Mouse (Mus musculus): Measurements from ENCODE around the gene Cdk12. TPM values are rescaled to one million over a fixed set of nuclear protein-coding genes. Genes with fewer than 3 reads are reported as not detected.
"Not testable (repeated sequence)": the region's sequence is repeated elsewhere in the genome, so short reads cannot be mapped to it uniquely, and the experiment has no call there.

Gene Cdk12
- 17.9 and 20.0 TPM in 2 replicates for polyA plus RNA-seq (2016; fragmentation: Nextera tagmentation; extraction: Ambion mirVana)

DNA sequence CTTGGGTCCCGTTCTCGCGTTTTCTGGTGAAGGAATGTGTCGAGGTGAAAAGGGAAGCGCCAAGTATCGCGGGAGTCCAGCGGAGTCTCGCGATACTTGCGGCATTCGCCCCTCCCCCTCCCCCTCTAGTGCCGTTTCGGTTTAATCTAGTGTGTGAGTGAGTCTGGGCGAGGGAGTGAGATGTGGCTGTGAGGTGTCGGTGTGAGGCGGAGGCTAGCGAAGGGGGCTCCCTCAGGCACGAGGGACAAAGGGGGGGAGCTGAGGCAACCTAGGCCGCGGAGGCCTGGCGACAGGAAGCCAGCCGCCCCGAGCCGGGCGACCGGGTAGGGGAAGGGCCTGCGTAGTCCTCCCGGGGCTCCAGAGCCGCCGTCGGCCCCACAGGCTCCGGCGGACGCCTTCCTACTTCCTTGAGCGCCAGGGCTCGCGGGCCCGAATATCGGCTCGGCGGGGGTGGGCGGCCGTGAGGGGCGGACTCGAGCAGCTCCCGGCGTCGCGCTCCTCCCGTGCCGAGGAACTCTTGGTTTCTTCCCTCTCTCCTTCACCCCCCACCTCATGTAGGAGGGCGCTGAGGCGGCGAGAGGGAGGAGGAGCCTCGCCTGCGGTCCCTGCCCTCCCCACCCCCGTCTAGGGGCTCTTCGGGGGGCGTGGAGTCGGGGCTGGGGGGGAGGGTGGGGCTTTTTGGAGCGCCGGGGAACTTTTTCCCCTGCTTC lies at the start of gene Cdk12:
Cdk12 (plus strand) TSS at position 419 of the 710 bp plus-strand sequence.
- peak; percentile 95 for ATAC-seq (ENCODE audit: low FRiP score)
- H3K4me2 ChIP-seq, result peak within 1 kb of the TSS; percentile 93
- peaks cover 8% of the 10 kb centered on the region for H3K27me3 ChIP-seq
- H3K27ac ChIP-seq, result peak within 1 kb of the TSS; percentile 100
- WGBS, result under 1% methylated on average over 59 of the region's 63 CpGs
- H3K36me3 ChIP-seq (replicated peaks), result no peaks in the 10 kb centered on the region
- no peaks in the 10 kb centered on the region for H3K9me3 ChIP-seq
- peaks cover 17% of the 10 kb centered on the region for H3K4me1 ChIP-seq
- peak within 1 kb of the TSS; percentile 97 for H3K9ac ChIP-seq
- peak within 1 kb of the TSS; percentile 90 for H3K4me3 ChIP-seq (replicated peaks)

DNA sequence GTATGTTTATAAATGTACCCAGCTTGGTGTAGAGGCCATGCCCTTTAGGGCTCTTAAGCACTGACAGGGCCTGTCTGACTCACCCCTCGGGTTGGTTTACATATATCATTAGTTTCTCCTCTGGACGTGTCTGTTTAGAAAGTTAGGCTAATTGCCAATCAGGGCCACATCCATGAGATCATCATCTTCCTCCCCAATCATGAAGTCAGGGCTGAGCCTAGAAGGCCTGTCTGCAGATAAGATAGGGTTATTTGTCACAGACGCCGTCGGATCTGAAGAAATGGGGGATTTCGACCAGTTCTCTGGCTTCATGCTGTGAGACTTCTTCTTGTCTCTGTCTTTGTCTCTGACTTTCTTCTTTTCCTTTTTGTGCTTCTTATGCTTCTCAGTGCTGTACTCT lies 47.8 kb upstream of the Cdk12 start:
- Histone ChIP-seq H3K9ac (no peak overlapping the region), H3K27ac (no peak overlapping the region), H3K4me3 (replicated peaks) (no peak overlapping the region), H3K4me2 (no peak overlapping the region), H3K27me3 (no peaks in the 10 kb centered on the region), H3K36me3 (replicated peaks) (peaks cover 53% of the 10 kb centered on the region), H3K4me1 (no peaks in the 10 kb centered on the region), H3K9me3 (no peaks in the 10 kb centered on the region)
- WGBS, result 91% methylated on average over 6 of the region's 6 CpGs
- no peak for ATAC-seq (ENCODE audit: low FRiP score)

DNA sequence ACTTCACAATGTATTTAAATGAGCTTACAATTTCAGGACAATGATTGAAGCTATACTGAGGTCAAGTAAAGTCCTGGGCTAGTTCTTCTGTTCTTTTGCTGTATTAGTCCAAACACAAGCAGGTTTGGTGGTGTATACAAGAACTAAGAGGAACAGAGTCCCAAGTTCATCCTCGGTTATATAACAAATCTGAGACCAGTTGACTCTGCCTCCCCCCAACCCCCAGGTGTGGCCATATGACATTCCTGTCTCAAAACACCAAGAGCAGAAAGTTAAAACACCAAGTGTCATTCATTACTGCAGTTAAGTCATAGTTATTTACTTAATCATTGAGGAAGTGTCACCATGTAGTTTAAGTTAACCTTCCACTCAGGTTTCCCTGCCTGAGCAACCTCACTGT lies 34.5 kb upstream of the Cdk12 start:
- Histone ChIP-seq H3K9me3 (no peaks in the 10 kb centered on the region), H3K27me3 (no peaks in the 10 kb centered on the region), H3K27ac (no peak overlapping the region), H3K36me3 (replicated peaks) (peaks cover 79% of the 10 kb centered on the region), H3K9ac (no peak overlapping the region), H3K4me1 (no peaks in the 10 kb centered on the region), H3K4me3 (replicated peaks) (no peak overlapping the region), H3K4me2 (no peak overlapping the region)
- no peak for ATAC-seq (ENCODE audit: low FRiP score)
- 91% methylated on average over 1 of the region's 1 CpGs for WGBS

DNA sequence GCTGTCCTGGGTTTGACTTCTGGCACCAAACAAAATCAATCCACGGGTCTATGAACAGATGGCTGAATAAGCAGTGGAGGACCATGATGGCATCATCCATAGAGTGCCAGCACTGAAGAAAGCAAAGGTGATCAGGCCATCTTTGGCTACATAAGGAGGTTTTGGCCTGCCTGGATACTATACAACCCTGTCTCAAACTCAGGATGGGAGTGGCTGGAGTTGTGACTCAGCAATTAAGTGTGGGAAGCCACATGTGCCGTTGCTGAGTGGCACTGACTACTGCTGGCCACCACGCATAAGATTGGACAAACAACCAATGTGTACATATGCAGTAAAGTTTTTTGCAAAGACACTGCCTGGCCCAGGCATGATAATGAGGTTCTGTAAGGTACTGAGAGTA lies 20.7 kb upstream of the Cdk12 start:
- not testable (repeated sequence) for H3K4me3 ChIP-seq (replicated peaks); H3K27me3 ChIP-seq; H3K9ac ChIP-seq; H3K9me3 ChIP-seq; H3K4me2 ChIP-seq; H3K27ac ChIP-seq; ATAC-seq (ENCODE audit: low FRiP score); H3K4me1 ChIP-seq
- H3K36me3 ChIP-seq (replicated peaks), result peaks cover 84% of the 10 kb centered on the region
- WGBS, result 94% methylated on average over 3 of the region's 3 CpGs

- Histone ChIP-seq H3K27ac (no peak overlapping the region), H3K36me3 (replicated peaks) (peaks cover 64% of the 10 kb centered on the region), H3K9ac (no peak overlapping the region), H3K4me2 (no peak overlapping the region), H3K4me3 (replicated peaks) (no peak overlapping the region), H3K9me3 (no peaks in the 10 kb centered on the region), H3K4me1 (peaks cover 9% of the 10 kb centered on the region), H3K27me3 (no peaks in the 10 kb centered on the region)
- 92% methylated on average over 9 of the region's 9 CpGs for WGBS
- no peak for ATAC-seq (ENCODE audit: low FRiP score)
Observed at GRCm38 (mm10) chr11:98187640-98188395, 15.0 kb upstream of the Cdk12 start.

DNA sequence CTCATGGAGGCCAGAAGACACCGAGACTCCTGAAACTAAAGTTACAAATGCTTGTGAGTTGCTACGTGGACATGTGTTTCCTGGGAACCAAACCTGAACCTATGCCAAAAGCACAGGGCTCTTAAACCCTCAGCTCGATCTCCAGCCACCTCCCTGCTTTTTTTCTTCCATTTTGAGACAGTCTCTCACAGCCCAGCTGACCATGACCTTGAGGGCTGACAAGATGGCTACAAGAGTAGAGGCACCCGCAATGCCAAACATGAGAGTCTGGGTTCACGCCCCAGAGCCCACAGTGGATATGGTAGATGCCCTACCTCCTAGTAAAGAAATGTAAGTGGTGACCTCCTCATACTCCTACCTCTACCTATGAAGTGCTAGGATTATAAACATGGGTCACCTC lies 12.0 kb upstream of the Cdk12 start:
- H3K4me2 ChIP-seq, result no peak overlapping the region
- H3K27ac ChIP-seq, result no peak overlapping the region
- H3K36me3 ChIP-seq (replicated peaks), result peaks cover 37% of the 10 kb centered on the region
- no peak for ATAC-seq (ENCODE audit: low FRiP score)
- no peak overlapping the region for H3K9ac ChIP-seq
- peaks cover 14% of the 10 kb centered on the region for H3K4me1 ChIP-seq
- H3K27me3 ChIP-seq, result no peaks in the 10 kb centered on the region
- no peak overlapping the region for H3K4me3 ChIP-seq (replicated peaks)
- no peaks in the 10 kb centered on the region for H3K9me3 ChIP-seq
- 96% methylated on average over 5 of the region's 5 CpGs for WGBS

DNA sequence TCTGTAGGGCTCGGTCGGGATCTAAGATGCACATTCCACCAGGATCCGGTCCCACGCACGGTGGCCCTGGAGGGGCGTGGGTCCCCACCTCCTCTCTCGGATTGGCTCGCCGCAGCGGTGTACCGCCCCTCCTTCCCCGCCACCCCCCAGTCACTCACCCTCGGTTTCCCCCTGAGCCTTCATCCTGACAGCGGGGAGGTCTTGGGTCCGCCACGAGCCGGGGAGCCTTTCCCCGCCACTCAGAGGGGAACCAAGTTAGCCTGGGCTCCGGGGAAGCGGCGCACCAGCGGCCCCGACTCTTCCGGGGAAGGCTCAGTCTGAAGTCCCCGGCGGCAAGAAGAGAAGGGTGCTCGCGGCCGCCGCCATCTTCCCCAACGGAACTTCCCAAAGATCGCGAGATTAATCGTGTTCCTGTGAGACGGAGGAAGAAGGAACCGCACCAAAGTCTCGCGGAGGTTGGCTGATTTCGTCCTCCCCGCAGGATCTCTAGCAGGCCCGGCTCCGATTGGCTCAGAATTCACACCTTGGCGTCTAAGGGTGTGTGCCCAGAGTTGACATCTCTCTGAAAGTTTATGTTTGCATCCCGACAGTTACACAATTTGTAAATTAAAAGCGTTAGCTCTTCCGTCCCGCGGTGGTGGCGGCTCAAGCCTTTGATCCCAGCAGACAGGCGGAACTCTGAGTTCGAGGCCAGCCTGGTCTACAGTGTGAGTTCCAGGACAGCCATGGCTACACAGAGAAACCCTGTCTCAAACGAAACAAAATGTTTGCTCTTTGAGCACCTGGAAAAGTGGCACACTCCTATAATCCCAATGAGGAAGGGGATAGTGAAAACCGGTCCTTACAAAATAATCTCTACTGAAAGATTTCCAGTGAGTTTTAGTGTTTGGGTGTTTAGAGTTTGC lies 9.7 kb upstream of the Cdk12 start, which contains the start of gene Med1:
Med1 (minus strand) TSS at position 393 of the 905 bp plus-strand sequence.
- H3K9me3 ChIP-seq, result no peaks in the 10 kb centered on the region
- peak within 1 kb of the TSS; percentile 93 for H3K27ac ChIP-seq
- ATAC-seq (ENCODE audit: low FRiP score), result peak; percentile 95
- H3K27me3 ChIP-seq, result peaks cover 2% of the 10 kb centered on the region; the same call in 1 of the 2 replicates
- peaks cover 17% of the 10 kb centered on the region for H3K36me3 ChIP-seq (replicated peaks)
- peaks cover 14% of the 10 kb centered on the region for H3K4me1 ChIP-seq
- H3K4me3 ChIP-seq (replicated peaks), result peak within 1 kb of the TSS; percentile 82
- H3K9ac ChIP-seq, result peak within 1 kb of the TSS; percentile 80
- peak within 1 kb of the TSS; percentile 72 for H3K4me2 ChIP-seq
- WGBS, result under 1% methylated on average over 51 of the region's 53 CpGs

GRCm38 (mm10) chr11:98201791-98202640 lies 843 bp upstream of the Cdk12 start:
- Histone ChIP-seq H3K36me3 (replicated peaks) (no peaks in the 10 kb centered on the region), H3K4me2 (peak overlapping the region; percentile 77), H3K4me1 (peaks cover 14% of the 10 kb centered on the region), H3K9me3 (no peaks in the 10 kb centered on the region), H3K4me3 (replicated peaks) (peak overlapping the region; percentile 90), H3K27me3 (peaks cover 8% of the 10 kb centered on the region), H3K9ac (peak overlapping the region; percentile 97), H3K27ac (peak overlapping the region; percentile 100)
- WGBS, result 3% methylated on average over 27 of the region's 27 CpGs
- peak; percentile 4; the same call in 1 of the 2 replicates for ATAC-seq (ENCODE audit: low FRiP score)

GRCm38 (mm10) chr11:98203351-98203911 lies 572 bp downstream of the Cdk12 start:
- Histone ChIP-seq H3K4me3 (replicated peaks) (peak overlapping the region; percentile 90), H3K9ac (peak overlapping the region; percentile 97), H3K27ac (peak overlapping the region; percentile 100), H3K36me3 (replicated peaks) (peaks cover 6% of the 10 kb centered on the region; the same call in 1 of the 2 replicates), H3K4me2 (peak overlapping the region; percentile 93), H3K4me1 (peaks cover 20% of the 10 kb centered on the region), H3K9me3 (no peaks in the 10 kb centered on the region), H3K27me3 (peaks cover 4% of the 10 kb centered on the region; the same call in 1 of the 2 replicates)
- peak; percentile 47 for ATAC-seq (ENCODE audit: low FRiP score)
- 0% methylated on average over 37 of the region's 37 CpGs for WGBS

GRCm38 (mm10) chr11:98203931-98204421 lies 1.1 kb downstream of the Cdk12 start:
- WGBS, result under 1% methylated on average over 16 of the region's 16 CpGs
- ATAC-seq (ENCODE audit: low FRiP score), result no peak

GRCm38 (mm10) chr11:98205463-98205862 lies 2.6 kb downstream of the Cdk12 start:
- Histone ChIP-seq H3K4me1 (peaks cover 20% of the 10 kb centered on the region), H3K9me3 (no peaks in the 10 kb centered on the region), H3K4me2 (peak overlapping the region; percentile 44), H3K9ac (no peak overlapping the region), H3K27ac (no peak overlapping the region), H3K36me3 (replicated peaks) (peaks cover 25% of the 10 kb centered on the region), H3K4me3 (replicated peaks) (peak overlapping the region; percentile 19; the same call in 1 of the 2 replicates), H3K27me3 (no peaks in the 10 kb centered on the region)
- ATAC-seq (ENCODE audit: low FRiP score), result no peak

More at GRCm38 (mm10) chr11:98203931-98204421, 1.1 kb downstream of the Cdk12 start:
- H3K27me3 ChIP-seq, result no peaks in the 10 kb centered on the region
- H3K9me3 ChIP-seq, result no peaks in the 10 kb centered on the region
- H3K36me3 ChIP-seq (replicated peaks), result peaks cover 11% of the 10 kb centered on the region
- H3K4me2 ChIP-seq, result peak overlapping the region; percentile 93
- 0 out of 2 replicates have a peak overlapping the region, but pooled peaks have one; percentile 100 for H3K27ac ChIP-seq
- peaks cover 20% of the 10 kb centered on the region for H3K4me1 ChIP-seq
- H3K4me3 ChIP-seq (replicated peaks), result peak overlapping the region; percentile 90
- H3K9ac ChIP-seq, result peak overlapping the region; percentile 97
